Mouse (Mus musculus) T-helper 17 cell (primary cell): ENCODE measurements around the gene Susd5.
"Not testable (repeated sequence)": the region's sequence is repeated elsewhere in the genome, so short reads cannot be mapped to it uniquely, and the experiment has no call there.

Experiments
- in situ Hi-C, 2 experiments: fragments of 300-600 bp; cut with MboI, MseI; formaldehyde crosslinking; loops; 1 replicate in 1 of 2; 2 replicates in 1 of 2; pipeline ENCODE4 v1.15.1; 2025; ENCODE audit warnings: high pct_unique_total_duplicates in 2 of 2

Gene Susd5

DNA sequence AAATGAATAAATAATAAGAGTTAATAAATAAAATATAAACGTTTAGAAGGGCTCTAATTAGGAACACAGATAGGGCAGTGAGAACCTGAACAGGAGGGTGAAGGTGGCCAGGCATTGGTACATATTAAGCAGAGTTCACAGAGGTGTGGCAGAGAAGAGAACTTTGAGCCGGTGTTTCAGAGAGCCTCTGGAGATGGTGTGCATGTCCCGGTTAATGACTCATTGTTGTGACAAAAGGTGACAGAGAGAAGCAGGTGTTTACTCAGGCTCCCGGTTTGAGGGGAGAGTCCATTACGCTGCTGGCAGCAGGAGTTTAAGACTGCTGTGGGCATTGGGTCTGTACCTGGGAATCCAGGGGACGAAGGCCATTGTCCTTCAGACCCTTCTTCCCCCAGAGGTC lies 12.4 kb downstream of the Susd5 start:
- in situ Hi-C loops: no loop called here

DNA sequence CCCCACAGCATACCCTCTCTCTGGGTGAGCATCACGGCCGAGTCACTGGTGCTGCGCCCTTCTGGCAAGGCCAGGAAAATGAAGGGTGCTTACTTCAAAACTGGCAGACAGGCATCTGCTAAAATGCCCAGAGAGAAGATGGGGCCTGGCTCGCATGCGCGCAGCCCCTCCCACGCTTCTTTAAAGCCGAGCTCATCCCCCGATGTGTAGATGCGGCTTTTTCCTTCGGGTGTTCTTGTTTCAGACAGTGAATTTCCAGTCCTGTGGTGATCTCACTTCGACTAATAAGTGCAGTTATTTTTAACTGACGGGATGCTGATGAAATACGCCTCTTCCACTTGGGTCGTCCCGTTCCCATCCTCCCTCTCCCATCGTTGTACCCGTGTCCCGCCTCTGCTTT lies 16.7 kb downstream of the Susd5 start:
- in situ Hi-C loops: no loop called here

DNA sequence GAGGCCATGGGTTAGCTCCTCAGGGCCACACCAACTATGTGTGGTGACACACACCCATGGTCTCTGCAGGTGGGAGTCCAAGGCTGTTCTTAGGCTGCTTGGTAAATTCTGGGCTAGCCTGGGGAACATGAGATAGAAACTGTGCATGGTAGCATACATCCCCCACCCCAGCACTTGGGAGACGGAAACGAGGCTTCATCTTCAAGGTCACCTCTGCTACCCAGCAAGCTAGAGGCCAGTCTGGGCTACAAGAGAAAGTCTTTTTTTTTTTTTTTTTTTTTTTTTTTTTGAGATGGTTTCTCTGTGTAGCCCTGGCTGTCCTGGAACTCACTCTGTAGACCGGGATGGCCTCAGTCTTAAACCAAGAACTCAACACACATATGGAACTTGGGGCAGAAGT lies 29.5 kb downstream of the Susd5 start:
- in situ Hi-C loops: loop anchor here in 1 of 2 experiments (10.0 kb wide), 2 partner anchors 1288 to 1792 kb away; no protein-coding TSS in a partner anchor

- in situ Hi-C loops: loop anchor here in 1 of 2 experiments (10.0 kb wide), 2 partner anchors 1288 to 1792 kb away; no protein-coding TSS in a partner anchor
Observed at GRCm38 (mm10) chr9:114087106-114087815, 30.3 kb downstream of the Susd5 start.

- in situ Hi-C loops: loop anchor here in 1 of 2 experiments (10.0 kb wide), 2 partner anchors 1286 to 1794 kb away; no protein-coding TSS in a partner anchor
Observed at GRCm38 (mm10) chr9:114088885-114089284, 31.9 kb downstream of the Susd5 start.

DNA sequence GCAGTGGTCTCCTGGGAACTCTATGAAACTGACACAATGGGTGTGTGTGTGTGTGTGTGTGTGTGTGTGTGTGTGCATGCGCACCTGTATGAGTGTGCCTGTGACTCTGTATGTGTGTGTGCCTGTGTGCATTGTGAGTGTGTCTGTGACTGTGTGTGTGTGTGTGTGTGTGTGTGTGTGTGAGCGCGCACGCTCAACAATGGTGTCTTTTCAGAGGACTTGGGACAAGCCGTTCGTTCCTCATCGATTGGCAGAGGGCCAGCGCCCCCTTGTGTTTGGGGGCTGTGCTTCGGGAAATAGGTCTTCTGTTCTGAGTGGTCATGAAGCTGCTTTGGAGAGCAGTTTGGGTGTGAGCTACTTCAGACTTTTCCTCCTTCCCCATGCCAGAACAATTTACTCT lies 35.2 kb downstream of the Susd5 start:
- in situ Hi-C loops: loop anchor here in 1 of 2 experiments (10.0 kb wide), 1 partner anchor 97 kb away; no protein-coding TSS in a partner anchor

DNA sequence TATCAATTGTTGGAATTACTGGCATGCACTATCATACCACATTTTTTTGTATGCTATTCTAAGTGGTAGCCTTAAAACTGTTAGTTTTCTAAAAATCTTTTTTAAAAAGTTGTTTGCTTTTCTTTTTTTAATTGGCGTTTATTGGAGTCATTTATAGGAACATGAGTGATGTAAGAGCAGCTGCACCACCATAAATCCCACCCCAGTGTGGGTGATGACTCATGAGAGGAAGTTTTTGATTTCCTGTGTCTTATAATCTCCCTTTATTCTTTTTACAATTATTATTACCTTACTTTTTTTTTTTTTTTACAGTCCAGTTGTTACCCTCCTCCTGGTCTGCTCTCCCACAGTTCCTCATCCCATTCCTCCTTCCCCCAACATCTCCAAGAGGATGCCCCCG lies 37.9 kb downstream of the Susd5 start:
- in situ Hi-C loops: loop anchor here (5.0 to 10.0 kb wide), 2 partner anchors 100 to 103 kb away; no protein-coding TSS in a partner anchor

DNA sequence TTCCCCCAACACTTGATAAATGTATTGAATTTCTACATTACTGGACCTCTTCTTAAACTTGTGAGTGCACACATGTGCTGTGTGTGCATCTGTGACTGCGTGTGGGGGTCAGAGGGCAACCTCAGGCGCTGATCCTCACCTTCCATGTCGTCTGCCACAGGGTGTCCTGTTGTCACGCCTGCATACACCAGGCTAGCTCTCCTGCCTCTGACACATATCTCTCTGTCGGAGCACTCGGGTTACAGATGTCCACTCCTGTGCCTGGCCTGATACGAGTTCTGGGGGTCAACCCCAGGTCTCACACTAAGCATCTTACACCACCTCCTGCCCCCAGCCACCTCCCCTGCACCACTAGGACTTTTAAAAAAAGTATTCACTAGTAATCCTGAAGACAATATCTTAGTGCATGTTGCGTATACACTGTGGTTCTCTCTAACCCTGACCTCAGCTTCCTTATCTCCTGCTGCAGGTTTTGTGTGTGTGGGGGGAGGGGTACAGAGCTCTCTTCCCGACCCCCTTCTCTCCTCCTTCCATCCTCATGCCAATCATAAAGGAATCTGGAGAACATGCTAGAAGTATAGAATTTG lies 41.9 kb downstream of the Susd5 start:
- in situ Hi-C loops: loop anchor here (5.0 to 10.0 kb wide), 2 partner anchors 104 to 107 kb away; no protein-coding TSS in a partner anchor

- in situ Hi-C loops: no loop called here
Observed at GRCm38 (mm10) chr9:114110268-114110667, 53.3 kb downstream of the Susd5 start.

DNA sequence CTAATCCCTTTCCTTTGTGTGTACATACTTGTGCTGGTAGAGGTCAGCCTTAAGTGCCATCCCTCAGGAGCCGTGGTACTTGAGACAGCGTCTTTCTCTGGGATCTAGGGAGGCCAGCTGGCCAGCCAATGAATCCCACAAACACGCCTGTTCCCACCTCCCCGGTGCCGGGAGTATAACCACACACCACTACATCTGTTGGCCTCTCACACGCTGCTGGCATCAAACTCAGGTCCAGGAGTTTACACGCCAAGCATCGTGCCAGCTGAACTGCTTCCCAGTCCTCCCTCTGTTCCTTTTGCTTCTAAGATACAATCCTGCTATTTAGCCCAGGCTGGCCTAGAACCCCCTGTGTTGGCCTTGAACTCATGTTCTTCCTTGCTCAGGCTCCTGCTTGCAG lies 54.2 kb downstream of the Susd5 start:
- in situ Hi-C loops: no loop called here

DNA sequence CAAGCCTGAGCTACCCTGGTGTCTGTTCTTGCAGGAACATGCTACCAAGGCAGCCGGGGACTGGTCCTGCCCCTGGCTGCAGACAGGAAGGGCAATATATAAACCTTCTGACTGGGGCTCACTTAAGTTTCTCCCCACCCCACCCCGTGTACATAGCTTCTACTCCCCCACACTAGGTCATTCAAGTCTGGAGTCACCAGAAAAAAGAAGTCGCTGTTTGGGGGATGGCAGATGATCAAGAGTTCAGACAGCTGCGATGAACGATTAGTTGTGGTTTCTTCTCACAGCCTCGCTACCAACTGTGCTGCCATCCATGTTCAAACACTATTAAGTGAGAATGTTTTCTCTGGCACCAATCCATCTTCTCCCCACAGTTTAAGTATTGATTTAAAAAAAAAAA lies 55.3 kb downstream of the Susd5 start:
- in situ Hi-C loops: no loop called here

DNA sequence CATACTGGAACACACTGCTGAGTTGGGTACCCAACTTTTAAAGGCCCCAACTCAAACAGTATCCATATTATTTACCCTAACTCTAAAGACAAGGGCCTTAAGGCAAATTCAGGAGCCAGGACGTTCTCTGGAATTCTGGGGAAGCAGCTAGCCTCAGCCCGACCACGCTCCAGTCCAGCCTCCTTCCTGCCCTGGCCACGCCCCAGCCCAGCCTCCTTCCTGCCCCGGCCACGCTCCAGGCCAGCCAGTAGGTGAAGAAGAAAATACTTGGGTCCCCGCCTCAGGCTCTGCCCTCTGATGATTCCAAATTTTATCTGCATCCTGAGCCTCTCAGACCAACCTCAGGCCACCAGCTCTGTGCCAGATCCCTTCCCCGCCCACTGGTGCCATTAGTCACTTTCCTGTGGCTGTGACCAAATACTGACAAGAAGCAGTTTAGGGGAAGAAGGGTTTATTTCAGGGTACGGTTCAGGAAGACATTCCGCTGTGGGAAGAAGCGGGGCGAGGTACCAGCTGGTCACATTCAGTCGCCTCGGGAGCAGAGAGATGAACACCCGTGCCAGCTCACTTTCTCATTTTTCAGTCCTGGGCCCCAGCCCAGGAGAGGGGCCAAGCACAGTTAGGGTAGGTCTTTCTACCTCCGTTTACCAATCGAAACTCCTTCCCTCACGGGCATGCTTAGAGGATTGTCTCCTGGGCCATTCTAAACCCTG lies 57.1 kb downstream of the Susd5 start:
- in situ Hi-C loops: no loop called here

DNA sequence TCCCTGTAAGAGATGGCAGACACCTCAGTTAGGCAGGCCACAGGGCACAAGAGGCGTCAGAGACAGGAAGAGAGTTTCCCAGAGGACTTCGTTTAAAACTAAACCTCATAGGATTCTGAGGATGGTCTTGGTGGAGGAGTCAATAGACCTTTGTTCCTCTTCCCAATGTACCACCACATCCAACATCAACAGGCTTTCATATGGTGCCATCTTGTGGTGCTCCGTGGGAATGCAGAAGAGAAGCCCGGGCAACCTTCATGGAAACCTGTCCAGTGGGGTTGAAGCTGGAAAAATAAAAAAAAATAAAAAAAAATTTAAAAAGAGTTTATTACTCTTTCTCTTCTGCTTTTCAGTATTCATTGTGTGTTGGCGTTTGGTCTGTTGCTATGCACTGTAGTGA lies 59.7 kb downstream of the Susd5 start:
- in situ Hi-C loops: not testable (repeated sequence)

- in situ Hi-C loops: loop anchor here (5.0 kb wide), 1 partner anchor 189 kb away; no protein-coding TSS in a partner anchor
Observed at GRCm38 (mm10) chr9:114122862-114123261, 65.9 kb downstream of the Susd5 start.

DNA sequence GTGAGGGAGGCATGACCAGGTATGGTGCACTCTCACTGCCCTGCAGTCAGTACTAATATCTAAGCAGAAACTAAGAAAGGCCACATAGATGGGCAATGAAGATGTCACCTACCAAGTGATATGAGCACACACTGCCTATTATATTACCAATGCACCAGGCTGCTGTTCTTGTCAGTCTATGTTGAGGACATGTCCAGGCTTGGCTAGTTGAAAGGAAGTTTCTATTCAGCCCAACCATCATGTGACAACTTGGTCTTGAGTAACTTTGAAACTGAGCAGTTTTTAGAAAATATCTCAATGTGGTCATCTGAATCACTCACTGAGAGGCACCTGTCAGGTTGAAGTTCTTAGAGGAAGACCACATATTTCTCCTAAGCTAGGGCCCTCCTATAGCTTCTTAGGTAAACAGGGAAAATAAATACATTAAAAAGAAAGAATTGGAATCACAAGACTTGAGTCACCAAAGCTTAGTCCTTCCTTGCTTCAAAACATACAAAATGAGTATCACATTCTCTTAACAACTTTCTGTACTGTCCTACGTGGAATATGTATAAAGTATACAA lies 72.4 kb downstream of the Susd5 start:
- in situ Hi-C loops: not testable (repeated sequence)
